Mouse (Mus musculus): ENCODE measurements around the gene Btg1.

- TF ChIP-seq POLR2A (IDR thresholded peaks at IDR 0.05; ENCODE audit: insufficient read depth, low read depth, low read length), result no peak
- TF ChIP-seq CTCF (IDR thresholded peaks at IDR 0.05), result no peak
- TF ChIP-seq EP300 (IDR thresholded peaks at IDR 0.05; ENCODE audit: insufficient read depth, low read depth, low read length), result no peak
These were observed 30.5 kb upstream of the Btg1 start for GRCm38 (mm10) chr10:96586191-96586880.
